Mouse (Mus musculus) gastrocnemius, postnatal 4 days (tissue): Measurements from ENCODE around the gene Sobp. TPM values are rescaled to one million over a fixed set of nuclear protein-coding genes. Genes with fewer than 3 reads are reported as not detected.

ENCODE experiments used
- DNase-seq, 2 experiments: peaks; one replicate each; pipeline ENCODE4 v3.0.0; 2021 to 2022; ENCODE audit warnings: low spot score in 2 of 2, mixed read lengths in 2 of 2
- total RNA-seq, 2 experiments: library from RNA; stranded (reverse); gene quantifications; 2 replicates each; pipeline ENCODE4 v1.2.3; 2021

Sobp gene
- total RNA-seq, 2 experiments from 2014 or later: 21.5 to 25.4 TPM

GRCm38 (mm10) chr10:43162318-43162717 lies 12.0 kb downstream of the Sobp start:
- DNase-seq: no peak

- DNase-seq: no peak
These were observed 15.0 kb downstream of the Sobp start for GRCm38 (mm10) chr10:43159333-43159732.

- DNase-seq: no peak
These were observed 15.4 kb downstream of the Sobp start for GRCm38 (mm10) chr10:43158917-43159316.

- DNase-seq: peak; percentile 63 to 87
These were observed 19.2 kb downstream of the Sobp start for GRCm38 (mm10) chr10:43155046-43155560.

GRCm38 (mm10) chr10:43152643-43153042 lies 21.7 kb downstream of the Sobp start:
- DNase-seq: no peak

GRCm38 (mm10) chr10:43148456-43148855 lies 25.9 kb downstream of the Sobp start:
- DNase-seq: no peak

- DNase-seq: no peak
These were observed 31.2 kb downstream of the Sobp start for GRCm38 (mm10) chr10:43143173-43143572.

- DNase-seq: no peak
These were observed 40.3 kb downstream of the Sobp start for GRCm38 (mm10) chr10:43134027-43134426.

- DNase-seq: no peak
These were observed 45.6 kb downstream of the Sobp start for GRCm38 (mm10) chr10:43128750-43129149.

GRCm38 (mm10) chr10:43124561-43124960 lies 49.8 kb downstream of the Sobp start:
- no peak for DNase-seq

GRCm38 (mm10) chr10:43124156-43124555 lies 50.2 kb downstream of the Sobp start:
- no peak for DNase-seq

- no peak for DNase-seq
These were observed 50.9 kb downstream of the Sobp start for GRCm38 (mm10) chr10:43123422-43123821.

GRCm38 (mm10) chr10:43120688-43121450 lies 53.5 kb downstream of the Sobp start:
- DNase-seq: no peak

GRCm38 (mm10) chr10:43116083-43116927 lies 58.0 kb downstream of the Sobp start:
- no peak for DNase-seq

- no peak for DNase-seq
These were observed 62.0 kb downstream of the Sobp start for GRCm38 (mm10) chr10:43112296-43112695.

GRCm38 (mm10) chr10:43106616-43107015 lies 67.7 kb downstream of the Sobp start:
- DNase-seq: no peak

- no peak for DNase-seq
These were observed 68.1 kb downstream of the Sobp start for GRCm38 (mm10) chr10:43106196-43106595.

- no peak for DNase-seq
These were observed 73.8 kb downstream of the Sobp start for GRCm38 (mm10) chr10:43100513-43100912.

- no peak for DNase-seq
These were observed 75.1 kb downstream of the Sobp start for GRCm38 (mm10) chr10:43099229-43099628.

GRCm38 (mm10) chr10:43097755-43098154 lies 76.6 kb downstream of the Sobp start:
- DNase-seq: no peak

- no peak for DNase-seq
These were observed 77.7 kb downstream of the Sobp start for GRCm38 (mm10) chr10:43096614-43097013.

- no peak for DNase-seq
These were observed 79.8 kb downstream of the Sobp start for GRCm38 (mm10) chr10:43094537-43094936.
